Mouse (Mus musculus) common myeloid progenitor, adult 5-6 weeks (primary cell): ENCODE measurements around the gene Cabp2. TPM values are rescaled to one million over a fixed set of nuclear protein-coding genes. Genes with fewer than 3 reads are reported as not detected.
"Not testable (repeated sequence)": the region's sequence is repeated elsewhere in the genome, so short reads cannot be mapped to it uniquely, and the experiment has no call there.

ENCODE experiments used
- ATAC-seq: replicated peaks from 2 replicates; pipeline ENCODE4 v1.8.0; 2016; ENCODE audit warnings: low read depth, mild to moderate bottlenecking, moderate TSS enrichment, inconsistent platforms; ENCODE audit not compliant: poor library complexity, severe bottlenecking
- total RNA-seq: library from RNA; stranded (forward); fragments of 200-1000, 187-1606 nt; gene quantifications from 2 replicates; pipeline ENCODE4 v1.2.3, GENCODE M21; 2017

Gene Cabp2
- total RNA-seq, 1 experiment from 2014 or later, result not detected

- ATAC-seq, result no peak
Measured at GRCm38 (mm10) chr19:4055216-4055946, 26.0 kb upstream of the Cabp2 start.

- ATAC-seq, result no peak
Measured at GRCm38 (mm10) chr19:4055947-4056693, 25.3 kb upstream of the Cabp2 start.

GRCm38 (mm10) chr19:4056727-4057126 is 24.7 kb upstream of the Cabp2 start:
- no peak for ATAC-seq

GRCm38 (mm10) chr19:4057389-4057788 is 24.0 kb upstream of the Cabp2 start:
- ATAC-seq, result no peak

- ATAC-seq, result no peak
Measured at GRCm38 (mm10) chr19:4057962-4058361, 23.4 kb upstream of the Cabp2 start.

- ATAC-seq, result no peak
Measured at GRCm38 (mm10) chr19:4058581-4058980, 22.8 kb upstream of the Cabp2 start.

- ATAC-seq, result peak; percentile 69
Measured at GRCm38 (mm10) chr19:4059069-4059740, 22.2 kb upstream of the Cabp2 start, which contains the start of gene Gstp3. Gene Gstp3, minus strand, starts transcription at chr19:4059569.

- ATAC-seq, result not testable (repeated sequence)
Measured at GRCm38 (mm10) chr19:4060044-4060898, 21.1 kb upstream of the Cabp2 start.

GRCm38 (mm10) chr19:4060899-4061465 is 20.4 kb upstream of the Cabp2 start:
- no peak for ATAC-seq

- not testable (repeated sequence) for ATAC-seq
Measured at GRCm38 (mm10) chr19:4063357-4063756, 18.0 kb upstream of the Cabp2 start.

GRCm38 (mm10) chr19:4064501-4064900 is 16.9 kb upstream of the Cabp2 start:
- ATAC-seq, result not testable (repeated sequence)

GRCm38 (mm10) chr19:4066280-4066679 is 15.1 kb upstream of the Cabp2 start:
- no peak for ATAC-seq

- no peak for ATAC-seq
Measured at GRCm38 (mm10) chr19:4066877-4067276, 14.5 kb upstream of the Cabp2 start.

- ATAC-seq, result not testable (repeated sequence)
Measured at GRCm38 (mm10) chr19:4068242-4068641, 13.1 kb upstream of the Cabp2 start.

- ATAC-seq, result no peak
Measured at GRCm38 (mm10) chr19:4068717-4069410, 12.5 kb upstream of the Cabp2 start.

- ATAC-seq, result no peak
Measured at GRCm38 (mm10) chr19:4070311-4070710, 11.1 kb upstream of the Cabp2 start.

- peak; percentile 69 for ATAC-seq
Measured at GRCm38 (mm10) chr19:4070756-4071155, 10.6 kb upstream of the Cabp2 start.

GRCm38 (mm10) chr19:4071406-4071805 is 10.0 kb upstream of the Cabp2 start:
- no peak for ATAC-seq
